Mouse (Mus musculus) cerebellum, adult 18-20 months (tissue): ENCODE results near the gene Tom1.

Experiments
- DNase-seq, 2 experiments: peaks; one replicate each; pipeline ENCODE4 v3.0.0; 2021

The Tom1 gene

GRCm38 (mm10) chr8:75090781-75091365, 57.4 kb downstream of the Tom1 start:
- DNase-seq: no peak

DNA sequence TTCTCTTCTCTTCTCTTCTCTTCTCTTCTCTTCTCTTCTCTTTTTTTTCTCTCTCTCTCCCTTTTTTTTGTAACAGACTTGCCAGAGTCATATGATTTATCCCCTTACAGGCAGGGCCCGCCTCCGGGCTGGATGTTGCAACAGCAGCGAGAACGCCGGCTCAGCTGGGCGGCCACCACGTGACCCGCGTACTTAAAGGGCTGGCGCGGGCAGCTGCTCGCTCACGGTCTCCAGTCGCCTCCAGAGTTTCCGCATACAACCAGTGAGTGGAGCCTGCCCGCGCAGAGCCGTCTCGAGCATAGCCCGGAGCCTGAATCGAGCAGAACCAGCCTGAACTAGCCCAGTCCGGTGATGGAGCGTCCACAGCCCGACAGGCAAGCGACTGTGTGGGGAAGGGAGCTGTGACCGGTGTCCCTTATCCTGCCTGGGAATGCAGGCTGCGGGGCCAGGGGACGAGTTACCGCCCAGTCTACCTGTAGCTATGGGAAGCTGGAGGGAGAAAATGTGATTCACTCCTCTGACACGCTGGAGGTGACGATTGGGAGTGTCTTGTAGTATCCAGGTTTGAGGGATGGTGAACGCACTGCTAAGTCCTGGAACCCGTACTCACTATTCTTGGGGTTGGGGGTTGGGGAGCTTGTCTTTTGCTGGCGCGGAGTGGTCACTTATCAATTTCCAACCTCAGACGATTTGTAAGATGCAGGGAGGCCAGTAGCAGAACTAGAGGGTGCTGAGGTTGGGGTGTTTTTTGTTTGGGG, 60.1 kb downstream of the Tom1 start, which contains the start of gene Hmox1:
TSS of gene Hmox1 (plus strand) at position 223 of the 758 bp plus-strand sequence.
- peak; percentile 59 to 63 for DNase-seq

DNA sequence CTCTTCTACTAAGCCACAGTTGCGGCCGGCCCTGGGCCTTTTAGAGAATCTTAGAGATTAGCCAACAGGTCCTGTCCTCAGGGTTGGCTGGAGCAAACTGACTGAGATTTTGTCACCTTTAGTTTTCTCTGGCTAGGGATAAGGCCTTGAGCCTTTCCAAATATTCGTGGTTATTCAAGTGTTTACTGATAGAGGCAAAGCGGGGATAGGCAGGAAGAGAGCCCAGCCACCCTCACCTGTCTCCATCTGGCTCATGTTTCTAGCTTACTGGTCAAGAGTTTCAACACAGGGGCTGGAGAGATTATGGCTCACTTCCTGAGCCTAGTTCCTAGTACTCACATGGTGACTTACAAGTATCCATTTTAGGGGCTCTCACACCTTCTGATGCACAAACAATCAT, 69.5 kb downstream of the Tom1 start:
- DNase-seq: no peak

DNA sequence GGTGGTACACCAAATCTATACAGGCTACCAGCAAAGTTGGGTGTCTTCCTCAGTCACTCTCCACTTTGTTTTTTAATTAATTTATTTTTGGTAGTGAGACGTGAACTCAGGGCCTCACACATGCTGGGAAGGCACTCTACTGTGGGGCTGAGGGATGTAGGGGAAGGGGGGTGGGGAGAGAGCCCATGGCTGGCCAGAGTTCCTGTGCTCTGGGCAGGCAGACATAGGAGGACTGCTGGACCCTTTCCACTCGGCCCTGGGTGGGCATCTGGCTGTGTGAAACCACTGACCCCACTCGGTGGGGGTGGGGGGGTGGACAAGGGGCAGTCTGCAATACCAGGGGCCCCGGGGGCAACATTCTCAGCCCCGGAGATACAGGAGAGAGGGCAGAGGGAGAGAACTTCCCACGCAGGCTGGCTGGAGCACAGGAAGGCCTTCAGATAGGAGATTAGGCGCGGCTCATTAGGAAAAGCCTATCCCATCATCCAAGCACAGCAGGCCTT, 69.9 kb downstream of the Tom1 start:
- no peak for DNase-seq

GRCm38 (mm10) chr8:75108527-75109235, 75.2 kb downstream of the Tom1 start:
- DNase-seq: peak; percentile 84 to 85

DNA sequence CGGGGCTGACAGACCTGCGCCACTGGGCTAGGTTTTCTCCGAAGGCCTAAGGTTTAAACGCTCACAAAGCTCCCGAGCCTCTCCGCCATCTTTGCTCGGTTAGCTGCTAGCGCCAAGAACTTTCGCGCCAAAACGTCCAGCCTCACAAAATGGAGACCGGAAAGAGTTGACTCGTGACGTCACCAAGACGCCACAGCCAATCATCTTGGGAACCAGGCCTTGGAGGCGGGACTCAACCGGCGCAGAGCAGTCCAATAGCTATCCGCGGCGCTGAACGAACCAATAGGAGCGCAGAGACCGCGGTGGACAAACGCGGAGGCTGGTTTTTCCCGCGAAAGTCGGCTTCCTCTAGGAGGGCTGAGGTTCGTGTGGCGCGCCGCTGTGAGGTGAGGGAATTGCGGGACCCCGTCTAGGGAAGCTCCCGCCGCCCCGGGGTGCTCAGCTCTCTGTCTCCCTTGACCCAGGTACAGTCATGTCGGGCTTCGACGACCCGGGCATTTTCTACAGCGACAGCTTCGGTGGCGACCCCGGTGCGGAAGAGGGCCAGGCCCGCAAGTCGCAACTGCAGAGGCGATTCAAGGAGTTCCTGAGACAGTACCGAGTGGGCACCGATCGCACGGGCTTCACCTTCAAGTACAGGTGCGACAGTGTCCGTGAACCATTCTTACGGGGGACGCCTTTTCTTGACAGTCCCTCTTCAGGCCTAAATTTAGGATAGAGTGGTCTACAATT, 75.9 kb downstream of the Tom1 start, which contains the start of gene Mcm5:
TSS of gene Mcm5 (plus strand) at position 334 of the 732 bp plus-strand sequence.
- peak; percentile 99 for DNase-seq

- DNase-seq: peak; percentile 14 to 17
Measured at GRCm38 (mm10) chr8:75110093-75110492, 76.6 kb downstream of the Tom1 start.

DNA sequence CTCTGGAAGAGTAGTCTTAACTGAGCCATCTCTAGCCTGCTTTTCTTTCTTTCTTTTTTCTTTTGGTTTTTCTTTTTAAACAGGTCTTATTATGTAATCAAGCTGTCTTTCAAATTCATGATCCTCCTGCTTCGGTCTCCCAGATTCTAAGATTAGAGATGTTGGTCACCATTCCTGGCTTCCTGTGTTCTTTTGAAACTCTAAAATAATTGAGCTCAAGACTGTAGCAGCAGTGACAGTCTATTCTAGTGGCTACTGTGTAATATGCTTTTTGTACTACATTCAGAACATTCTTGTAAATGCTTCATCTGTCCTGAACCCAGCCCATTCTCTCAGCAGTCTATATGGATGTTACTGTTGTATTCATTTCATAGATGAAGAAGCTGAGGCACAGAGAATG, 85.0 kb downstream of the Tom1 start:
- no peak for DNase-seq

DNA sequence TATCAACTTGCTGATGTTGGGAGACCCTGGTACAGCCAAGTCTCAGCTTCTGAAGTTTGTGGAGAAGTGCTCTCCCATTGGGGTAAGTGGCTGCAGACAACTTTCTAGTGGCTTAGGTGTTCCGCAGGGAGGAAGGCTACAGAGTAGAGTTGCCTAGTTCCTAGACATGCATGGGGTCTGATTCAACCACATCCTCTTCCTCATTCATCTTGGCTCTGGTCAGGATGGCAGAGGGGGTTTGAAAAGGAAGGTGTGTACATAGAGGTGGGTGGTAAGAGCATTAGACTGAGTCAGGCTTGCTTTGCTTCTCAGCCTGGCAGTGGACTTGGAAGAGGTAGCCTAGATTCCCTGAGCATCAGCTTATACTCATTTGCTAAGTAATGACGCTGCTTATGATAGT, 85.8 kb downstream of the Tom1 start:
- DNase-seq: no peak
